Mouse (Mus musculus) ES-Bruce4 (cell line): ENCODE data around the gene Specc1.

Source experiments
- CTCF ChIP-seq: IDR thresholded peaks from one replicate; pipeline ENCODE4 v1.8.1; 2011; ENCODE audit warnings: low read depth, low read length
- EP300 ChIP-seq: IDR thresholded peaks from 2 replicates; pipeline ENCODE4 v1.6.1; 2011; ENCODE audit warnings: low read depth, low read length; ENCODE audit not compliant: insufficient read depth
- POLR2A ChIP-seq: IDR thresholded peaks from one replicate; pipeline ENCODE4 v1.8.1; 2011; ENCODE audit warnings: low read length; ENCODE audit not compliant: insufficient read depth

DNA sequence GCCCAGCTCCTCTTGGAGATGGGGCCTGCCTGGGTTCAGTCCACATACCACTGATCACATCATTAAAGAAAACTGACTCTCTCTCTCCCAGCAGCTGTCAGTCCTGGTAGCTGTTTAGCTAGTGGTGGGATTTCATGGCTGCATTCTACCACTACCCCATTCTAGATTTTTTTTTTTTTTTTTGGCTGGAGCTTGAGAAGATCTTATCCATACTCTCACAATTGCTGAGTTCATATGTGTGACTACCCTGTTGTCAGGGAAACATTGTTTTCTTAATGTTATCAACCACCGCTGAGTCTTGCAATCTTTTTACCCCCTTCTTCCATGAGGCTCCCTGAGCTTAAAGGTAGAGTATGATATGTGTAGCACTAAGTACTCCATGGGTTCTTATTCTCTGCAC lies 246.1 kb downstream of the Specc1 start:
- TF ChIP-seq CTCF: no peak
- TF ChIP-seq POLR2A: no peak
- TF ChIP-seq EP300: no peak
